17 mouse cellular contexts compared by ENCODE assay signal in genomic region chr4:154655134-154655910, GRCm38 (mm10). TPM values are rescaled to one million over a fixed set of nuclear protein-coding genes. Genes with fewer than 3 reads are reported as not detected.
A peak's percentile ranks its signal among the peaks of the same experiment; 100 is the strongest.
DNase-seq lines count a peak whose midpoint lies in the region; ATAC-seq and TF ChIP-seq lines count a peak whose summit lies in the region.
"Had no signal": no experiment of that assay in that cellular context is flagged by ENCODE, and none has a peak within 500 bp of the region (broad histone marks: within the 10 kb centered on the region; RNA-seq: fewer than 3 reads in every experiment).

No protein-coding gene starts in this region.

- TF ChIP-seq POLR2A in ES-Bruce4 (IDR thresholded peaks at IDR 0.05; ENCODE audit: insufficient read depth, low read length), result peak; percentile 39

- DNase-seq in adrenal gland, postnatal 14 days, result peak; percentile 58
- DNase-seq in adrenal gland, adult 2 months, result no peak
- DNase-seq in kidney, adult 18-20 months, result peak; percentile 51
- peak; percentile 56 to 81 for DNase-seq in kidney, postnatal 25 days
- DNase-seq in testis, postnatal 10 days (ENCODE audit: low spot score), result no peak
- DNase-seq: embryo, embryonic 11 days had no signal

- H3K9ac ChIP-seq in kidney, embryonic 14.5 days (ENCODE audit: low read depth, low read length), result no peak overlapping the region
- H3K9ac ChIP-seq in ES-Bruce4 (ENCODE audit: low read depth, poor library complexity, severe bottlenecking), result peak overlapping the region; percentile 95
- H3K9ac ChIP-seq: forebrain, embryonic 15.5 days; neural tube, embryonic 13.5 days had no signal

- TF ChIP-seq CTCF in ES-Bruce4 (IDR thresholded peaks at IDR 0.05; ENCODE audit: low read depth, low read length), result no peak

- H3K27ac ChIP-seq in kidney, embryonic 14.5 days (ENCODE audit: low read depth, low read length), result no peak overlapping the region
- H3K27ac ChIP-seq in ES-Bruce4 (ENCODE audit: insufficient read depth, low read length), result peak overlapping the region; percentile 86
- H3K27ac ChIP-seq: forebrain, embryonic 15.5 days; neural tube, embryonic 13.5 days had no signal

- no peaks in the 10 kb centered on the region for H3K9me3 ChIP-seq in kidney, embryonic 14.5 days (ENCODE audit: control insufficient read depth, low read length)
- H3K9me3 ChIP-seq in ES-Bruce4 (replicated peaks; ENCODE audit: control insufficient read depth, insufficient read depth, low read length, poor library complexity, severe bottlenecking), result no peaks in the 10 kb centered on the region
- H3K9me3 ChIP-seq: forebrain, embryonic 15.5 days; megakaryocyte, embryonic 14.5 days; neural tube, embryonic 13.5 days had no signal

- H3K4me3 ChIP-seq in kidney, embryonic 14.5 days (ENCODE audit: low read length), result no peak overlapping the region
- peak overlapping the region; percentile 90 for H3K4me3 ChIP-seq in ES-Bruce4 (ENCODE audit: low read depth, low read length)
- H3K4me3 ChIP-seq: forebrain, embryonic 15.5 days; megakaryocyte, embryonic 14.5 days; neural tube, embryonic 13.5 days had no signal

- TF ChIP-seq EP300 in ES-Bruce4 (IDR thresholded peaks at IDR 0.05; ENCODE audit: insufficient read depth, low read depth, low read length), result no peak

- H3K27me3 ChIP-seq in kidney, embryonic 14.5 days (ENCODE audit: control insufficient read depth, insufficient read depth, low read length), result peaks cover 6% of the 10 kb centered on the region; the same call in 1 of the 2 replicates
- no peaks in the 10 kb centered on the region for H3K27me3 ChIP-seq in ES-Bruce4 (ENCODE audit: control insufficient read depth, insufficient read depth, low read length, poor library complexity, severe bottlenecking)
- H3K27me3 ChIP-seq: forebrain, embryonic 15.5 days had no signal

- ATAC-seq in kidney, embryonic 14.5 days (ENCODE audit: low FRiP score, low TSS enrichment), result no peak
- ATAC-seq in monocyte, adult 5-6 weeks (replicated peaks; ENCODE audit: insufficient number of reproducible peaks, low FRiP score, low TSS enrichment, poor library complexity, severe bottlenecking), result no peak
- ATAC-seq: forebrain, embryonic 15.5 days; Patski had no signal

- WGBS in kidney, embryonic 14.5 days, result 82% methylated on average over 15 of the region's 15 CpGs

- H3K4me1 ChIP-seq in kidney, embryonic 14.5 days (ENCODE audit: control insufficient read depth, insufficient read depth, low read length), result peaks cover 5% of the 10 kb centered on the region
- no peaks in the 10 kb centered on the region for H3K4me1 ChIP-seq in ES-Bruce4 (ENCODE audit: control insufficient read depth, insufficient read depth, low read length)
- H3K4me1 ChIP-seq: forebrain, embryonic 15.5 days; megakaryocyte, embryonic 14.5 days had no signal

- no peaks in the 10 kb centered on the region for H3K36me3 ChIP-seq in kidney, embryonic 14.5 days (ENCODE audit: control insufficient read depth, insufficient read depth, low read length)
- H3K36me3 ChIP-seq in ES-Bruce4 (ENCODE audit: control insufficient read depth, insufficient read depth, low read length, poor library complexity, severe bottlenecking), result no peaks in the 10 kb centered on the region
- H3K36me3 ChIP-seq: forebrain, embryonic 15.5 days; neural tube, embryonic 13.5 days had no signal

- H3K4me2 ChIP-seq in kidney, embryonic 14.5 days (replicated peaks; ENCODE audit: low read depth, low read length), result no peak overlapping the region
- H3K4me2 ChIP-seq: forebrain, embryonic 15.5 days; neural tube, embryonic 13.5 days had no signal

RNA-seq across cellular contexts. Expression of gene Actrt2, which starts 12.3 kb away (rescaled TPM):
- not detected in 2 replicates for total RNA-seq in adrenal gland, postnatal 14 days (2021)
- total RNA-seq in adrenal gland, adult 2 months (2021), result not detected
- polyA plus RNA-seq in adrenal gland, adult 2 months (2012; rRNA removed), result not detected in 2 replicates
- polyA plus RNA-seq in kidney, embryonic 14.5 days (2014; fragmentation: Nextera tagmentation; extraction: Ambion mirVana), result not detected in 2 replicates
- not detected in 2 replicates for polyA plus RNA-seq in ES-Bruce4 (2011; ENCODE audit: insufficient read depth, insufficient read length, low read depth, missing spikeins)
- not detected in 3 replicates for total RNA-seq in monocyte, adult 5-6 weeks (2017)
- polyA plus RNA-seq: forebrain, embryonic 15.5 days; heart, postnatal 0 days; limb, embryonic 14.5 days; neural tube, embryonic 13.5 days; Patski; spleen, adult 2 months; urinary bladder, adult 2 months had no signal

RNA-seq across cellular contexts. Expression of gene Prdm16, which starts 18.6 kb away (rescaled TPM):
- total RNA-seq in adrenal gland, postnatal 14 days (2021), result 10.2 and 12.7 TPM in 2 replicates
- 10 to 100 TPM in 1 of 2 experiments, 1 to 10 TPM in 1; 5.4 to 10.6 TPM for total RNA-seq in adrenal gland, adult 2 months (2021)
- 5.6 and 7.2 TPM in 2 replicates for polyA plus RNA-seq in adrenal gland, adult 2 months (2012; rRNA removed)
- 13.5 and 25.4 TPM in 2 replicates for polyA plus RNA-seq in kidney, embryonic 14.5 days (2014; fragmentation: Nextera tagmentation; extraction: Ambion mirVana)
- 3.1 and 5.4 TPM in 2 replicates for polyA plus RNA-seq in ES-Bruce4 (2011; ENCODE audit: insufficient read depth, insufficient read length, low read depth, missing spikeins)
- total RNA-seq in monocyte, adult 5-6 weeks (2017), result 0.19 to 0.87 TPM (median 0.43 TPM) in 3 replicates
- polyA plus RNA-seq: Patski had no signal

Comparison
In these comparisons a context has a peak if more than half of its experiments do, and no peak if none do; other contexts are left out.
1. DNase-seq: peak in adrenal gland, postnatal 14 days (single experiment), kidney, adult 18-20 months (single experiment) and kidney, postnatal 25 days (2 of 2); none in adrenal gland, adult 2 months (single experiment) and testis, postnatal 10 days (single experiment).